Mouse (Mus musculus) hindbrain, postnatal 0 days (tissue): Measurements from ENCODE around the gene Mad1l1. TPM values are rescaled to one million over a fixed set of nuclear protein-coding genes. Genes with fewer than 3 reads are reported as not detected.

Experiments used
- ATAC-seq: fragments of 200-750 bp; cut with Nextera tagmentation; 2 replicates; pipeline ENCODE4 v1.8.0; 2017; ENCODE audit warnings: mild to moderate bottlenecking, moderate TSS enrichment, moderate library complexity
- DNase-seq: peaks from one replicate; pipeline ENCODE4 v3.0.0-alpha.2; 2015; ENCODE audit warnings: low spot score
- H3K27ac ChIP-seq: fragments of 300-500 bp; sonication (generic); 2 replicates; pipeline ENCODE4 v1.5.1; 2014; ENCODE audit warnings: mild to moderate bottlenecking
- H3K27me3 ChIP-seq: fragments of 300-500 bp; sonication (generic); 2 replicates; pipeline ENCODE4 v1.6.1; 2014; ENCODE audit warnings: low read length, mixed read lengths; ENCODE audit not compliant: insufficient read depth
- H3K36me3 ChIP-seq: fragments of 300-500 bp; sonication (generic); 2 replicates; pipeline ENCODE4 v1.6.1; 2014; ENCODE audit warnings: low read length, mixed read lengths; ENCODE audit not compliant: insufficient read depth
- H3K4me1 ChIP-seq: fragments of 300-500 bp; sonication (generic); 2 replicates; pipeline ENCODE4 v1.6.1; 2014; ENCODE audit warnings: antibody characterized with exemption, low read length, mixed read lengths; ENCODE audit not compliant: insufficient read depth
- H3K4me2 ChIP-seq: fragments of 300-500 bp; sonication (generic); 2 replicates; pipeline ENCODE4 v1.6.1; 2014; ENCODE audit warnings: low read depth, mild to moderate bottlenecking, low read length, moderate library complexity, mixed read lengths
- H3K4me3 ChIP-seq: fragments of 300-500 bp; sonication (generic); 2 replicates; pipeline ENCODE4 v1.5.1; 2014; ENCODE audit warnings: low read length
- H3K9ac ChIP-seq: fragments of 300-500 bp; sonication (generic); replicated peaks from 2 replicates; pipeline ENCODE4 v1.6.1; 2014; ENCODE audit warnings: mild to moderate bottlenecking, low read length, moderate library complexity, mixed read lengths
- H3K9me3 ChIP-seq: fragments of 300-500 bp; sonication (generic); 2 replicates; pipeline ENCODE4 v1.6.1; 2016; ENCODE audit warnings: low read length, mixed read lengths
- CTCF ChIP-seq: IDR thresholded peaks from 2 replicates; pipeline ENCODE4 v1.5.1; 2016; ENCODE audit warnings: antibody characterized with exemption, control low read depth, low read depth
- WGBS: fragments of 180-500 bp; shearing (Covaris S2); extraction: QIAGEN DNeasy Blood & Tissue Kit; methylation state at CpG from one replicate; pipeline ENCODE4 v1.1.7; 2014; 5-methylcytosine and 5-hydroxymethylcytosine counted together
- polyA plus RNA-seq: library from polyadenylated mRNA; unstranded; fragments of >200 nt; fragmentation: Nextera tagmentation; extraction: Ambion mirVana; gene quantifications from 2 replicates; pipeline ENCODE4 v1.2.1, GENCODE M21; 2015
- total RNA-seq: library from RNA; depleted of rRNA; stranded (reverse); fragments of >200 nt; gene quantifications from 2 replicates; pipeline ENCODE4 v1.2.3, GENCODE M21; 2014

Mad1l1 gene
- total and polyA plus RNA-seq, 2 experiments from 2014 or later = 29.1 to 30.9 TPM

GRCm38 (mm10) chr5:140035025-140035330, 286.4 kb downstream of the Mad1l1 start:
- no peaks in the 10 kb centered on the region for H3K4me1 ChIP-seq
- DNase-seq = peak; percentile 49
- peak; percentile 79 for TF ChIP-seq CTCF
- H3K27me3 ChIP-seq = no peaks in the 10 kb centered on the region
- H3K36me3 ChIP-seq = no peaks in the 10 kb centered on the region
- ATAC-seq = no peak
- no peak overlapping the region for H3K4me2 ChIP-seq
- H3K27ac ChIP-seq = no peak overlapping the region
- H3K9ac ChIP-seq = no peak overlapping the region
- H3K9me3 ChIP-seq = no peaks in the 10 kb centered on the region
- 26% methylated on average over 1 of the region's 1 CpGs for WGBS
- H3K4me3 ChIP-seq = no peak overlapping the region

GRCm38 (mm10) chr5:140034300-140035024, 286.9 kb downstream of the Mad1l1 start:
- no peak for TF ChIP-seq CTCF
- H3K9ac ChIP-seq = no peak overlapping the region
- ATAC-seq = no peak

GRCm38 (mm10) chr5:140026366-140026765, 295.0 kb downstream of the Mad1l1 start:
- ATAC-seq (no peak), DNase-seq (no peak)
- H3K4me2 ChIP-seq = no peak overlapping the region
- H3K27me3 ChIP-seq = 0 out of 2 replicates have a peak, but pooled peaks cover 3% of the 10 kb centered on the region
- no peak for TF ChIP-seq CTCF
- H3K36me3 ChIP-seq = no peaks in the 10 kb centered on the region
- no peak overlapping the region for H3K27ac ChIP-seq
- no peaks in the 10 kb centered on the region for H3K9me3 ChIP-seq
- 89% methylated on average over 4 of the region's 4 CpGs for WGBS
- H3K4me1 ChIP-seq = peaks cover 18% of the 10 kb centered on the region; the same call in 1 of the 2 replicates
- no peak overlapping the region for H3K4me3 ChIP-seq
- no peak overlapping the region for H3K9ac ChIP-seq

More at GRCm38 (mm10) chr5:140034300-140035024, 286.9 kb downstream of the Mad1l1 start:
- Histone ChIP-seq H3K4me3 (no peak overlapping the region), H3K4me1 (no peaks in the 10 kb centered on the region), H3K9me3 (no peaks in the 10 kb centered on the region), H3K4me2 (no peak overlapping the region), H3K27ac (no peak overlapping the region), H3K27me3 (no peaks in the 10 kb centered on the region), H3K36me3 (no peaks in the 10 kb centered on the region)
- 86% methylated on average over 5 of the region's 5 CpGs for WGBS
- no peak for DNase-seq

- no peak for ATAC-seq
Observed at GRCm38 (mm10) chr5:140025301-140025700, 296.1 kb downstream of the Mad1l1 start.

GRCm38 (mm10) chr5:140023941-140024500, 297.3 kb downstream of the Mad1l1 start:
- no peak for TF ChIP-seq CTCF
- no peaks in the 10 kb centered on the region for H3K36me3 ChIP-seq
- WGBS = 9% methylated on average over 3 of the region's 3 CpGs
- DNase-seq = peak; percentile 84
- peak; percentile 92 for ATAC-seq
- H3K9ac ChIP-seq = no peak overlapping the region
- 0 out of 2 replicates have a peak, but pooled peaks cover 3% of the 10 kb centered on the region for H3K27me3 ChIP-seq
- no peak overlapping the region for H3K4me2 ChIP-seq
- H3K4me1 ChIP-seq = peaks cover 18% of the 10 kb centered on the region; the same call in 1 of the 2 replicates
- H3K9me3 ChIP-seq = no peaks in the 10 kb centered on the region
- H3K27ac ChIP-seq = no peak overlapping the region; the same call in 1 of the 2 replicates
- no peak overlapping the region for H3K4me3 ChIP-seq

More at GRCm38 (mm10) chr5:140025301-140025700, 296.1 kb downstream of the Mad1l1 start:
- no peak overlapping the region for H3K9ac ChIP-seq
- H3K4me1 ChIP-seq = peaks cover 18% of the 10 kb centered on the region; the same call in 1 of the 2 replicates
- H3K9me3 ChIP-seq = no peaks in the 10 kb centered on the region
- no peaks in the 10 kb centered on the region for H3K36me3 ChIP-seq
- H3K27ac ChIP-seq = no peak overlapping the region
- TF ChIP-seq CTCF = no peak
- 98% methylated on average over 2 of the region's 2 CpGs for WGBS
- H3K4me2 ChIP-seq = no peak overlapping the region
- no peak for DNase-seq
- H3K4me3 ChIP-seq = no peak overlapping the region
- H3K27me3 ChIP-seq = 0 out of 2 replicates have a peak, but pooled peaks cover 3% of the 10 kb centered on the region

- no peak overlapping the region for H3K4me2 ChIP-seq
- H3K36me3 ChIP-seq = no peaks in the 10 kb centered on the region
- TF ChIP-seq CTCF = no peak
- 66% methylated on average over 6 of the region's 6 CpGs for WGBS
- no peak overlapping the region for H3K4me3 ChIP-seq
- ATAC-seq (no peak), DNase-seq (no peak)
- no peaks in the 10 kb centered on the region for H3K9me3 ChIP-seq
- peaks cover 18% of the 10 kb centered on the region; the same call in 1 of the 2 replicates for H3K4me1 ChIP-seq
- no peak overlapping the region for H3K9ac ChIP-seq
- 0 out of 2 replicates have a peak, but pooled peaks cover 1% of the 10 kb centered on the region for H3K27me3 ChIP-seq
- no peak overlapping the region for H3K27ac ChIP-seq
Observed at GRCm38 (mm10) chr5:140022861-140023260, 298.5 kb downstream of the Mad1l1 start.

GRCm38 (mm10) chr5:140021755-140022154, 299.6 kb downstream of the Mad1l1 start:
- TF ChIP-seq CTCF = no peak
- WGBS = 54% methylated on average over 10 of the region's 10 CpGs
- ATAC-seq = no peak
- Histone ChIP-seq H3K9me3 (no peaks in the 10 kb centered on the region), H3K4me3 (no peak overlapping the region), H3K9ac (no peak overlapping the region), H3K36me3 (no peaks in the 10 kb centered on the region), H3K27me3 (no peaks in the 10 kb centered on the region), H3K4me2 (no peak overlapping the region), H3K4me1 (peaks cover 18% of the 10 kb centered on the region; the same call in 1 of the 2 replicates), H3K27ac (no peak overlapping the region)
- DNase-seq = peak; percentile 58
